Mouse (Mus musculus) brain, embryonic 14.5 days (tissue): ENCODE measurements at regions not wholly inside any gene's neighbourhood (a gene's known extent, or its start where the extent isn't known, plus 50 kb on each side); places are given as distances from the start of the nearest gene placed in this dataset.
A peak's percentile ranks its signal among the peaks of the same experiment; 100 is the strongest.

ENCODE experiments used
- DNase-seq: peaks from one replicate; pipeline ENCODE4 v3.0.0-alpha.2; 2011; ENCODE audit warnings: low read depth
- CTCF ChIP-seq: fragments of 200-500 bp; IDR thresholded peaks from 2 replicates; pipeline ENCODE4 v1.5.1; 2012; ENCODE audit warnings: inconsistent platforms, mild to moderate bottlenecking, moderate library complexity, borderline replicate concordance; ENCODE audit not compliant: insufficient read depth, insufficient read length; ENCODE audit errors: extremely low read depth
- POLR2A ChIP-seq: fragments of 200-500 bp; IDR thresholded peaks from 2 replicates; pipeline ENCODE4 v1.6.1; 2012; ENCODE audit warnings: mild to moderate bottlenecking, inconsistent platforms, borderline replicate concordance; ENCODE audit not compliant: poor library complexity, insufficient read depth, insufficient read length, severe bottlenecking; ENCODE audit errors: extremely low read depth

- DNase-seq = peak; percentile 24
- TF ChIP-seq POLR2A (no peak), CTCF (peak; percentile 11; the same call in 1 of the 2 replicates)
Measured at GRCm38 (mm10) chr3:149993199-149993598, 1002.8 kb upstream of the Adgrl2 start.

- TF ChIP-seq POLR2A (no peak), CTCF (no peak)
- no peak for DNase-seq
Measured at GRCm38 (mm10) chr3:149987801-149988200, 997.4 kb upstream of the Adgrl2 start.

- TF ChIP-seq POLR2A (no peak), CTCF (no peak)
Measured at GRCm38 (mm10) chr3:149956993-149957392, 966.6 kb upstream of the Adgrl2 start.

GRCm38 (mm10) chr3:149936197-149936596 is 945.8 kb upstream of the Adgrl2 start:
- peak; percentile 70 for DNase-seq
- TF ChIP-seq POLR2A (no peak), CTCF (no peak)

More at GRCm38 (mm10) chr3:149956993-149957392, 966.6 kb upstream of the Adgrl2 start:
- DNase-seq = no peak

- TF ChIP-seq POLR2A (no peak), CTCF (no peak)
Measured at GRCm38 (mm10) chr3:149934832-149935231, 944.5 kb upstream of the Adgrl2 start.

GRCm38 (mm10) chr3:149928456-149929360 is 938.4 kb upstream of the Adgrl2 start:
- TF ChIP-seq CTCF (no peak), POLR2A (no peak)
- DNase-seq = peak; percentile 86

More at GRCm38 (mm10) chr3:149934832-149935231, 944.5 kb upstream of the Adgrl2 start:
- DNase-seq = no peak

GRCm38 (mm10) chr3:149920206-149920605 is 929.9 kb upstream of the Adgrl2 start:
- no peak for DNase-seq
- TF ChIP-seq POLR2A = no peak
- no peak for TF ChIP-seq CTCF

- DNase-seq = no peak
Measured at GRCm38 (mm10) chr3:149918201-149918600, 927.8 kb upstream of the Adgrl2 start.

GRCm38 (mm10) chr3:149910721-149911120 is 920.4 kb upstream of the Adgrl2 start:
- DNase-seq = no peak
- no peak for TF ChIP-seq POLR2A
- no peak for TF ChIP-seq CTCF

More at GRCm38 (mm10) chr3:149918201-149918600, 927.8 kb upstream of the Adgrl2 start:
- no peak for TF ChIP-seq CTCF
- TF ChIP-seq POLR2A = no peak

GRCm38 (mm10) chr3:149901783-149902182 is 911.4 kb upstream of the Adgrl2 start:
- peak; percentile 37 for DNase-seq
- TF ChIP-seq POLR2A (no peak), CTCF (no peak)

- DNase-seq = no peak
- TF ChIP-seq CTCF = no peak
- no peak for TF ChIP-seq POLR2A
Measured at GRCm38 (mm10) chr3:149876553-149876952, 886.2 kb upstream of the Adgrl2 start.

GRCm38 (mm10) chr3:149865945-149866344 is 875.6 kb upstream of the Adgrl2 start:
- no peak for TF ChIP-seq CTCF
- no peak for TF ChIP-seq POLR2A
- no peak for DNase-seq

GRCm38 (mm10) chr3:149846941-149847539 is 856.7 kb upstream of the Adgrl2 start:
- no peak for DNase-seq

More at GRCm38 (mm10) chr3:149846941-149847539, 856.7 kb upstream of the Adgrl2 start:
- no peak for TF ChIP-seq CTCF
- TF ChIP-seq POLR2A = no peak
